Mouse (Mus musculus): ENCODE measurements around the gene Cd69.

Gene Cd69

DNA sequence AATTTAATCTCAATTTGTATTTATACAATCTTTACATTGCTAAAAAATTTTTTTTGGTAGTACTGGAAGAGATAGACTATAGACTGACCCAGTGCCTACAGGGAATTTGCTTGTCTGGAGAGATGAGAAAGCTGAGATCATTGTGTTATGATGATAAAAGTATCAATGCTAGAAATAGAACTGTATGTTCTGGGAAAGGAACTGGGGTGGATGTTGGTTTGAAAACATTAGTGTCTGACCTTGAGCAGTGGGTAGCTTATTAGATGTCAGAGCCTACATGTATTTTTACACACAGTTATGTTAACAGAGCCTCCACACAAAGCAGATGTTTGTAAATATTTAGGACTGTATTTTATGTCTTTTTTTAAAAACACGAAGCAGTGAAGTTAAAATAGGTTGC is 51.1 kb downstream of the Cd69 start:
- DNase-seq (ENCODE audit: low read depth, low spot score) = no peak

DNA sequence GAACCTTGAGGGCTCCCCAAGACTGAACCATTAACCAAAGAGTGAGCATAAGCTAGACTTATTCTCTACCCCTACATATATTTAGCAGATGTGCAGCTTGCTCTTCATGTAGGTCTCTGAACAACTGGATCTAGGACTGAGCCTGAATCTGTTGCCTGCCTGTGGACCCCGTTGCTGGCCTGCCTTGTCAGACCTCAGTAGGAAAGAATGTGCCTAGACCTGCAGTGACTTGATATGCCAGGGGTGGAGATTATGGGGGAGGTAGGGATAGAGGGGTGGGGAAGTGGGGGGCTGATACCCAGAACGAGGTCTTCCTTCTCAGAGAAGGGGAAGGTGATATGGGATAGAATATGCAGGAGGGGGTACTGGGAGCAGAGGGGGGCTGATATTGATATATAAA is 51.6 kb downstream of the Cd69 start:
- DNase-seq (ENCODE audit: low read depth, low spot score) = no peak

DNA sequence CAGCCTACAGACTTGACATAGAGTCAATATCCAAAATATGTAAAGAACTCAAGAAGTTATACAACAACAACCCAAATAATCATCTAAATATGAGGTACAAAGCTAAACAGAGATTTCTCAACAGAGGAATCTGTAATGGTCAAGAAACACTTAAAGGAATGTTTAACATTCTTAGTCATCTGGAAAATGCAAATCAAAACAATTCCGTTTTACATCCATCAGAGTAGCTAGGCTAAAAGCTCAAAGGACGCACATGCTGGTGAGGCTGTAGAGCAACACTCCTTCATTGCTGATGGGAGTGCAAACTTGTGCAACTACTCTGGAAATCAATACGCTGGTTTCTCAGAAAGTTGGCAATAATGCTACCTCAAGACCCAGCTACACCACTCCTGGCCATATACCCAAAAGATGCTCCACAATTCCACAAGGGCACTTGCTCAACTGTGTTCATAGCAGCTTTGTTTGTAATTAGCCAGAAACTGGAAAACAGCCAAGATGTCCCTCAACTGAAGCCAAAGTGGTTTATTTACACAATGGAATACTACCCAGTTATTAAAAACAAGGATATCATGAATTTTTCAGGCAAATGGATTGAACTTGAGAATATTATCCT is 52.9 kb downstream of the Cd69 start:
- no peak for DNase-seq (ENCODE audit: low read depth, low spot score)

DNA sequence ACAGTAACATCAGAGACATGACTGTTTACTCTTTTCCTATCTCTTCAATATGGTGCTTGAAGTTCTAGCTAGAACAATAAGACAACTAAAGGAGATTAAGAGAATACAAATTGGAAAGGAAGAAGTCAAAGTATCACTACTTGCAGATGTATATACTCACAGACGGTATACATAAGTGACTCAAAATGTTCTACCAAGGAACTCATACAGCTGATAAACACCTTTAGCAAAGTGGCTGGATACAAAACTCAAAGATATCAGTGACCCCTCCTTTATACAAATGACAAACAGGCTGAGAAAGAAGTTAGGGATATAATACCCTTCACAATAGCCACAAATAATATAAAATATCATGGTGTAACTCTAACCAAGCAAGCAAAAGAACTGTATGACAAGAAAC is 54.2 kb downstream of the Cd69 start:
- DNase-seq (ENCODE audit: low read depth, low spot score) = no peak

DNA sequence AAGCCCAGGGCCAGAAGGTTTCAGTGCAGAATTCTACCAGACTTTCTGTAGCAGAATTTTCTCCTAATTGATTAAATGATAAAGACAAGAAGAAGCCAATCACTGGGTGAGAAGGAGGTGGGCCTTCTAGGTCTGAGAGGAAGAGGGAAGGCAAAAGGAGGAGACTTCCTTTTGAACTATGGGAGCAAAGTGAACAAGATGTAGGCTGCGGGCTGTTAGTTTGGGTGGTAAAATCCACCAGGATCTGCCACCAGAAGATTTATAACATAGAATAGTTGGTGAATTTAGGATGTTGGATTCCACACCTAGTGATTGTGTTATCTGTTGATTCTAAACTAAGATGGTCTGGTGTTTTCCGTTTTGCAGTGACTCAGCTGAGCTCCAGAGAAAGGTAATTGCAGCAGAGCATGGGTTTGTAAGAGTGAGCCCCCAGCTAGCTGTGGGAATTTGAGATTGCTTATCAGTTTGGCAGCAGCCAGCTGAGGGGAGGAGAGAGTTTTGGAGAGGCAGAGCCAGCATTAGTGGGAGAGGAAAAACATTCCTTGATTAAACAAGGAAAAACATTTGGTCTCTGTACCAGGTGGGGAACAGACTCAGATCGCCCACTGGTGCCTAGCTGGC is 55.2 kb downstream of the Cd69 start:
- no peak for DNase-seq (ENCODE audit: low read depth, low spot score)

DNA sequence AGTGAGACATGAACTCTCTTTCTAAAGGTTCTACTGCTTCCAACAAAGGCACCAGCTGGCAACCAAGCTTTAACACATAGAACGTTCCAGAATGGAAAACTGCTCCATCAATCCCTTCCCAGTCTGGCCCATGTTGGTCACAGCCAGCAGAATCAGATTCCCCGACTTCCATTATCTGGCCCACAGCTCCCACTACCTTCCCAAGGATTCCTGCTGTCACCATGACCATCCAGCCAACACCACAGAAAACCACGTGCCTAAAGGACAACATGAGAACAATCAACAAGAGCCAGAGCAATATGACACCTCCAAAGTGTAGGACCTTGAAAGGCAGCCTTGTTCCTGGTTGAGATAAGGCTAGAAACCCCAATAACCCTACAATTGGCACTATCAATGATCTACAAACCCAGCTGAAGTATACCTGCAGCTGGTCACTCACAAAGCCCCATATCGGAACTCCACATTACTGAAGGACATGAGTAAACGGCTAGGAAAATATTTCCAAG is 57.0 kb downstream of the Cd69 start:
- no peak for DNase-seq (ENCODE audit: low read depth, low spot score)

Data from WW6 (cell line).